15 mouse cellular contexts compared by ENCODE assay signal in the genomic region with DNA sequence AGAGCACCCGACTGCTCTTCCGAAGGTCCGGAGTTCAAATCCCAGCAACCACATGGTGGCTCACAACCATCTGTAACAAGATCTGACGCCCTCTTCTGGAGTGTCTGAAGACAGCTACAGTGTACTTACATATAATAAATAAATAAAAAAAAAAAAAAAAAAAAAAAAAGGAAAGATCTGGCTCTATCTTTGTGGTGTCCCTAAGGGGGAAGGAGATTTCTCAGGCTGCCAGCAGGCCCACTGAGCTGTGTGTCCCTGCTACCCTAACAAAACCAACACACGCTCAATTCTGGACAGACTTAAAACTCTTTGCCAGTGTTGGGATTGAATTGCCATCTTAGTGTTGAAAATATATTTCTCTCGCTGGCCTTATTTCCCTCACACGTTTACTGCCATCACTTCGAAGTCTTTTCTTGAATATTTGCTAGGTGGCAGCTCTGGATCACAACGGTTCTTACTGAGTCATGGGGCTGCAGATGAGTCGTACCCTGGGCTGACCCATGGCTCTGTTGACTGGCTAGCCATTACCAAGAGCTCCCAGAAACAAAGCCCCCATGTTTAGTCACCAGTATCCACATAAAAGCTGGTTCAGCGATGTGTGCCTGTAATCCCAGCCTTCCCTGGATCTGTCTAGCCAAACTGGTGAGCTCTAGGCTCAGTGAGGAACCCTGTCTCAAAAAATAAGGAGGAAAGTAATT.
"Had no signal": no experiment of that assay in that cellular context is flagged by ENCODE, and none has a peak within 500 bp of the region (broad histone marks: within the 10 kb centered on the region; RNA-seq: fewer than 3 reads in every experiment).

No protein-coding gene starts in this region.

- DNase-seq: lung, adult 18-20 months; lung, embryonic 14.5 days; lung, postnatal 10 days; lung, postnatal 36 days; right cerebral cortex, postnatal 14 days; thymus, postnatal 14 days; thymus, postnatal 36 days had no signal

- H3K9ac ChIP-seq: lung, embryonic 14.5 days; midbrain, embryonic 13.5 days; midbrain, embryonic 15.5 days; neural tube, embryonic 12.5 days; stomach, embryonic 15.5 days had no signal

- H3K4me2 ChIP-seq: lung, embryonic 14.5 days; midbrain, embryonic 11.5 days; midbrain, embryonic 13.5 days; midbrain, embryonic 15.5 days; neural tube, embryonic 12.5 days; stomach, embryonic 15.5 days had no signal

- H3K4me3 ChIP-seq: megakaryocyte, embryonic 14.5 days; midbrain, embryonic 13.5 days; midbrain, embryonic 15.5 days; neural tube, embryonic 12.5 days; stomach, embryonic 15.5 days had no signal

- ATAC-seq: midbrain, embryonic 13.5 days; midbrain, embryonic 15.5 days had no signal

- H3K36me3 ChIP-seq: midbrain, embryonic 13.5 days; midbrain, embryonic 15.5 days; neural tube, embryonic 12.5 days; stomach, embryonic 15.5 days had no signal

- H3K27me3 ChIP-seq: midbrain, embryonic 13.5 days; midbrain, embryonic 15.5 days; neural tube, embryonic 12.5 days; stomach, embryonic 15.5 days had no signal

- H3K9me3 ChIP-seq: megakaryocyte, embryonic 14.5 days; midbrain, embryonic 13.5 days; midbrain, embryonic 15.5 days; neural tube, embryonic 12.5 days; stomach, embryonic 15.5 days had no signal

- H3K27ac ChIP-seq: macrophage; midbrain, embryonic 13.5 days; midbrain, embryonic 15.5 days; neural tube, embryonic 12.5 days; stomach, embryonic 15.5 days; stomach, postnatal 0 days had no signal
